ENCODE assay signal across 8 mouse cellular contexts in genomic region chr11:90250189-90250588, GRCm38 (mm10). TPM values are rescaled to one million over a fixed set of nuclear protein-coding genes. Genes with fewer than 3 reads are reported as not detected.
DNase-seq lines count a peak whose midpoint lies in the region; ATAC-seq and TF ChIP-seq lines count a peak whose summit lies in the region.

No protein-coding gene starts in this region.

- no peak for TF ChIP-seq POLR2A in bone marrow macrophage, adult 2 months (IDR thresholded peaks at IDR 0.05; ENCODE audit: borderline replicate concordance, low read depth, low read length)
- no peak for TF ChIP-seq POLR2A in olfactory bulb, adult 2 months (IDR thresholded peaks at IDR 0.05; ENCODE audit: insufficient read depth, low read depth, low read length)

- H3K4me3 ChIP-seq in kidney, embryonic 16.5 days (ENCODE audit: low read length) = peak overlapping the region; percentile 89
- peak overlapping the region; percentile 69 for H3K4me3 ChIP-seq in bone marrow macrophage, adult 2 months (ENCODE audit: insufficient read depth, low read length)
- H3K4me3 ChIP-seq in forebrain, postnatal 0 days (ENCODE audit: low read depth, low read length) = peak overlapping the region; percentile 93
- H3K4me3 ChIP-seq in olfactory bulb, adult 2 months (ENCODE audit: insufficient read depth, low read depth, low read length) = peak overlapping the region; percentile 79

- peak overlapping the region; percentile 92 for H3K9ac ChIP-seq in kidney, embryonic 16.5 days (replicated peaks; ENCODE audit: low read length)
- peak overlapping the region; percentile 95 for H3K9ac ChIP-seq in forebrain, postnatal 0 days

- peaks cover 23% of the 10 kb centered on the region; the same call in 1 of the 2 replicates for H3K4me1 ChIP-seq in kidney, embryonic 16.5 days (ENCODE audit: insufficient read depth, low read length)
- H3K4me1 ChIP-seq in bone marrow macrophage, adult 2 months (ENCODE audit: control insufficient read depth, insufficient read depth, low read length) = peaks cover 27% of the 10 kb centered on the region
- peaks cover 16% of the 10 kb centered on the region for H3K4me1 ChIP-seq in forebrain, postnatal 0 days (ENCODE audit: insufficient read depth)
- H3K4me1 ChIP-seq in olfactory bulb, adult 2 months (ENCODE audit: control insufficient read depth, insufficient read depth, low read length) = peaks cover 12% of the 10 kb centered on the region

- peak overlapping the region; percentile 84 for H3K27ac ChIP-seq in kidney, embryonic 16.5 days (ENCODE audit: low read length)
- no peak overlapping the region for H3K27ac ChIP-seq in bone marrow macrophage, adult 2 months (ENCODE audit: insufficient read depth, low read depth, low read length)
- H3K27ac ChIP-seq in forebrain, postnatal 0 days (ENCODE audit: low read depth, low read length) = peak overlapping the region; percentile 94
- no peak overlapping the region for H3K27ac ChIP-seq in olfactory bulb, adult 2 months (ENCODE audit: insufficient read depth, low read depth, low read length)

- no peaks in the 10 kb centered on the region for H3K27me3 ChIP-seq in kidney, embryonic 16.5 days (ENCODE audit: insufficient read depth, low read length)
- no peaks in the 10 kb centered on the region for H3K27me3 ChIP-seq in forebrain, postnatal 0 days (ENCODE audit: insufficient read depth, low read length)

- H3K9me3 ChIP-seq in kidney, embryonic 16.5 days (ENCODE audit: low read length) = no peaks in the 10 kb centered on the region
- H3K9me3 ChIP-seq in forebrain, postnatal 0 days (ENCODE audit: low read length) = no peaks in the 10 kb centered on the region

- peak overlapping the region; percentile 87 for H3K4me2 ChIP-seq in kidney, embryonic 16.5 days (replicated peaks; ENCODE audit: low read depth, low read length)
- H3K4me2 ChIP-seq in forebrain, postnatal 0 days (ENCODE audit: low read depth) = peak overlapping the region; percentile 72

- DNase-seq in kidney, postnatal 14 days = no peak
- no peak for DNase-seq in forebrain, postnatal 0 days
- DNase-seq in kidney, postnatal 4 days = peak; percentile 26 to 32
- no peak for DNase-seq in urinary bladder, postnatal 14 days (ENCODE audit: low spot score)
- DNase-seq in urinary bladder, postnatal 25 days (ENCODE audit: low spot score) = no peak

- TF ChIP-seq CTCF in bone marrow macrophage, adult 2 months (IDR thresholded peaks at IDR 0.05; ENCODE audit: low read depth, low read length) = no peak
- no peak for TF ChIP-seq CTCF in forebrain, postnatal 0 days (IDR thresholded peaks at IDR 0.05; ENCODE audit: low read depth)
- no peak for TF ChIP-seq CTCF in olfactory bulb, adult 2 months (IDR thresholded peaks at IDR 0.05; ENCODE audit: insufficient read depth, low read depth, low read length)

- no peak for ATAC-seq in kidney, embryonic 16.5 days (ENCODE audit: low FRiP score, low TSS enrichment)
- no peak for ATAC-seq in forebrain, postnatal 0 days

- WGBS in kidney, embryonic 16.5 days = 1% methylated on average over 9 of the region's 9 CpGs
- 2% methylated on average over 9 of the region's 9 CpGs for WGBS in forebrain, postnatal 0 days
- 3% methylated on average over 9 of the region's 9 CpGs for WGBS in olfactory bulb, adult 2 months

- no peaks in the 10 kb centered on the region for H3K36me3 ChIP-seq in kidney, embryonic 16.5 days (ENCODE audit: insufficient read depth, low read length)
- no peaks in the 10 kb centered on the region for H3K36me3 ChIP-seq in forebrain, postnatal 0 days (ENCODE audit: insufficient read depth)

RNA-seq across cellular contexts. Expression of gene Mmd, which starts 0.9 kb away (rescaled TPM):
- polyA plus RNA-seq in kidney, embryonic 16.5 days (2015; fragmentation: Nextera tagmentation; extraction: Ambion mirVana) = 36.1 and 37.3 TPM in 2 replicates
- polyA plus RNA-seq in bone marrow macrophage, adult 2 months (2012; ENCODE audit: insufficient read depth, insufficient read length, missing spikeins) = 49.3 and 50.0 TPM in 2 replicates
- 151 and 161 TPM in 2 replicates for total RNA-seq in forebrain, postnatal 0 days (2014; rRNA removed)
- 105 and 119 TPM in 2 replicates for polyA plus RNA-seq in forebrain, postnatal 0 days (2015; fragmentation: Nextera tagmentation; extraction: Ambion mirVana)
- polyA plus RNA-seq in olfactory bulb, adult 2 months (2012; ENCODE audit: insufficient read depth, insufficient read length, low replicate concordance, missing spikeins) = not detected in 2 replicates

Comparison
In these comparisons a context has a peak if more than half of its experiments do, and no peak if none do; other contexts are left out.
1. DNase-seq: peak in kidney, postnatal 4 days (2 of 2); none in kidney, postnatal 14 days (single experiment), forebrain, postnatal 0 days (single experiment), urinary bladder, postnatal 14 days (single experiment) and urinary bladder, postnatal 25 days (single experiment).
2. H3K27ac ChIP-seq: peak in kidney, embryonic 16.5 days (single experiment) and forebrain, postnatal 0 days (single experiment); none in bone marrow macrophage, adult 2 months (single experiment) and olfactory bulb, adult 2 months (single experiment).
3. Peak in every context shown above with its lines, with median percentiles within 50 percentile points of each other: H3K4me3 ChIP-seq.